Mouse (Mus musculus) left cerebral cortex, adult 11 months (tissue): ENCODE data around the gene G3bp2.
"Not testable (repeated sequence)": the region's sequence is repeated elsewhere in the genome, so short reads cannot be mapped to it uniquely, and the experiment has no call there.

Experiments
- DNase-seq: peaks from one replicate; pipeline ENCODE4 v3.0.0; 2022; ENCODE audit warnings: low spot score

Gene G3bp2

DNA sequence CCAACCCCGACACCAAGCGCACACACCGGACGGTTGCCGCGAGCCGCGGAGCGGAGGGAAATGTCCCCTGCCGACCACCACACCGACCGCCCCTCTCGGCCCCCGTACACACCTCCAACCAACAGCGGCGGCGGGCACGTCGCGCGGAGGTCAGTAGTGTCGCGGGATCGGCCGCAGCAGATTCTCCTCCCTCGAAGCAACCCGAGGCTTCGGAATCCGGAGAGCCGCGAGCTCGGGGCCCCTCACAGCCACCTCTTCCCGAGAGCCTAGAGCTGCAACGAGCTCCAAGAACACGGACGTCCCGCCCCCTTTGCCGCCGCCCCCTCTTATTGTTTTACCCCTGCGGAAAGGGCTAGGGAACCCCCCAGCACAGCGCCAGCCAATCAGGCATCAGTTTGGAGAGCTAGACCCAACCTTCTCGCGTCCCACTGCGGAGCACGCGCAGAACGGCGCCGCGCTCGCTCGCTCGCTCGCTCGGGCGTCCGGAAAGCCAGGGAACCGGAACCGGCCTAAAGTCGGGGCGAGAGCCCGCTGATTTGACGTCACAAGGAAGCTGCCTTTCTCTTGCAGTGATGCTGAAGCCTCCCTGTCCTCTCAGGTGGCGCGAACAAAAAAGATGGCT lies at the start of gene G3bp2:
Gene G3bp2 (minus strand): TSS at position 303 of the 622 bp plus-strand sequence.
- DNase-seq: peak; percentile 91

DNA sequence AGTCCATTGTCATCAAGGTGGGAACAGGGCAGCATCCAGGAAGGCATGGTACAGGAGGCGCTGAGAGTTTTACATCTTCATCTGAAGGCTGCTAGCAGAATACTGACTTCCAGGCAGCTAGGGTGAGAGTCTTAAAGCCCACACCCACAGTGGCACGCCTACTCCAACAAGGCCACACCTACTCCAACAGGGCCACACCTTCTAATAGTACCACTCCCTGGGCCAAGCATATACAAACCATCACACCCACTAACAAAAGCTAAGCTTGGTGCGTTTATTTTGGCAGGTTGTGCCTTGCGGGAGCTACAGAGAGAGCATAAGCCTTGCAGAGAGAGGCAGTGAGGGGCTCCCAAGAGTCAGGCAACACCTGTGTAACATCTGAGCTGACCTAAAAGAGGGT lies 49.5 kb upstream of the G3bp2 start:
- not testable (repeated sequence) for DNase-seq

DNA sequence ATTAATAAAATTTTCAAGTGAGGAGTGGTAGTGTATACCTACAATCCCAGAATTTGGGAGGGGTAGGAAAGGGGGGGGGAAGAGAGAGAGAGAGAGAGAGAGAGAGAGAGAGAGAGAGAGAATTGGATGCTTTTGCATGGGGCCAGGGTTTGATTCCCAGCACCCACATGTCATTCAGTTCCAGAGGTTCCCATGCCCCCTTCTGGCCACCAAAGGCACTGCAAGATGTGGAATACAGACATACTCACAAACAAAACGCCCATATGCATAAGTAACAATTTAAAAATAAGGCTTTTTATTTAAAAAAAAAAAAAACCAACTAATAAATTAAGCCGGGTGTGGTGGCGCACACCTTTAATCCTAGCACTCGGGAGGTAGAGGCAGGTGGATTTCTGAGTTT lies 48.6 kb upstream of the G3bp2 start:
- no peak for DNase-seq

DNA sequence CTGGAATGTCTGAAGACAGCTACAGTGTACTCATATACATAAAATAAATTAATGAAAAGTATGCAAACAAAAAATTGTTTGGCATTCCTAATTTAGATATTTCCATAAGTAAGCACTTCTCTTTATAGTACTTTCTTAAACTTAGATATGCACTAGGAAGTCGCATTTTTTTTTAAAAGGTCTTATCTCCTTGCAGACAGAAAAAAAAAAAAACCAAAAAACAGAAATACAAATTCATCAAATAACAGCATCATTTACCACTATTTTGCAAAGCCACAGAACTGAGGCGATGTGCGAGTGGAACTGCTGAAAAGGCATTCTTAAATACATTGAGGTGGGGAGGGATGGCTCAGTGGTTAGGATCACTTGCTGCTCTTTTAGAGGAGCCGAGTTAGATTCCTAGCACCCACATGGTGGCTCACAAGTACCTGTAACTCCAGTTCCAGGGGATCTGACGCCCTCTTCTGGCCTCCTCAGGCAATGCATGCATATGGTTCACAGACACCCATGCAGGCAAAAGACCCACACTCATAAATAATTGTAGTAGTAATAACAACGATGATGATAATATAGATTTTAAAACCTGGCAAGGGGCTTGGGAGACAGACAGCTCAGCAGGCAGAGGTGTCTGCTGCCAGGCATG lies 46.6 kb upstream of the G3bp2 start:
- DNase-seq: no peak

DNA sequence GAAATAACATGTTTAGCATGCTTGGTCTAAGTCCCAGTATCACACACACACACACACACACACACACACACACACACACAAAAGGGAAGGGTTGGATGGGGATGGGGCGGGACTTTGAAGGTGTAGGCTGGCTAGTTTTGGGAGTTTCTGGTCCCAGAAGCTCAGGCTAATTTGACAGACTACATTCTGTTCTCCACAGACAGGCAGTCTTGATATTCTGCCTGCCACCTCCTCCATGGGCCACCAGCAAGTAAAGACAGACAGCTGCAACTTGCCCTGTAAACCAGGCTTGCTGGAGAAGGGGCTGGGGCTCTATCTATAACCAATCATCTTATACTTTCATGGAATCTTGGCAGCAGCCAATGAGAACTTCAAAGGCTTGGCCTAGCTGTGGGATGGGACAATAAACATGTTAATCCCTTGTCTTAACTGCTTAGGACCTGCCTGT lies 45.8 kb upstream of the G3bp2 start:
- DNase-seq: no peak

DNA sequence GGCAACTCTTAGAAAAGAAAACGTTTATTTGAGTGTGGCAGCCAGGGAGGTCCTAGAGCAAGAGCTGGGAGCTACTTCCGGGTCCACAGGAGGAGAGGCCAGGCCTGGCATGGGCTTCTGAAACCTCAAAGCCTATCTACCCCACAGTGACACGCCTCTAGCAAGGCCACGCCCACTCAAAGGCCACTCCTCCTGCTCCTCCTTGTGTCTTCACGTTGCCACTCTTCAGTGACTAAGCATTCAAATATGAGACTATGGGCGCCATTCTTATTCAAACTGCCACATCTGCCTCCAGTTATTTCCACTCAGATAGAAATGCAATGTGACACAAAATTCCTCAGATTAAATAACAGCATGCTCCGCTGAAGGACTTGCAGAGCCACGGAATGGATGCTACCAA lies 45.1 kb upstream of the G3bp2 start:
- no peak for DNase-seq

DNA sequence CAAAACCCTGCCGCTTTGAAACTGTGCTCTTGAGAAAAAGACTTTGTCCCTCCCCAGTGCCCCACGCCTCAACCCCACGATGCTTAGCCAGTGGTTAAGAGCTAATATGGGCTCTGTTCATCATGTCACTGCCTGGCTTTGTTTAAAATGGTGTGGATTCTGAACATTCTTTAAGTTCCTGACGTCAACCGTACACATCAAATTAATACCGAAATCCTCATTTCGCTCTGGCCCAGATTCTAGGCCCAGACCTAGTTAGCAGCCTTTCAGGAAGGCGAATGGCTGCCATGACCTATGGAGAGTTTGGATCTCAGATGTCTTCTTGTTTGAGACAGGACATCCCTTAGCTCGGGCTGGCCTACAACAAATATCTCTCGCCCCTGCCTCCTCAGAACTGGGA lies 44.2 kb upstream of the G3bp2 start:
- DNase-seq: no peak

DNA sequence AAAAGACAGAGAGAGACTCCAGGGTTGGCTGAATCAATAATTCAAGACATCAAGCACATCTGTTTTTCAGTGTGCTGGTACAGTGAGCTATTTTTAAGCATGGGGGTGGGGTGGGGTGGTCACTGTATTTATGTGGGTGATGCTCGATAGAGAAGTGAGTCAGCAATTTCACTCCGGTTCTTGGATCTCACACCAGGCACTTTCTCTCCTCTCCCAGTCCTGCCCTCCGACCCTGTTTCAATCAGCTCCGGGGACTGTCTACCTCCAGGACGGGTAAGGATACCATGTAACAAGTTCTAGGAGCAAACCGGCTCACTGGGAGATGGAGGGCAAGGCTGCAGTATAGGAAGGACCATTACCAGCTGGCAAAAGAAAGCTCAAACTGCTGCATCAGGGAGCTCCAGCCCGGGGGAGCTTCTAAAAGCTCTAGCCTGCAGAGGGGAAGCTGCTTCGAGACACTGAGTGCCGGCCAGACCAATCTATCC lies 43.7 kb upstream of the G3bp2 start:
- no peak for DNase-seq

DNA sequence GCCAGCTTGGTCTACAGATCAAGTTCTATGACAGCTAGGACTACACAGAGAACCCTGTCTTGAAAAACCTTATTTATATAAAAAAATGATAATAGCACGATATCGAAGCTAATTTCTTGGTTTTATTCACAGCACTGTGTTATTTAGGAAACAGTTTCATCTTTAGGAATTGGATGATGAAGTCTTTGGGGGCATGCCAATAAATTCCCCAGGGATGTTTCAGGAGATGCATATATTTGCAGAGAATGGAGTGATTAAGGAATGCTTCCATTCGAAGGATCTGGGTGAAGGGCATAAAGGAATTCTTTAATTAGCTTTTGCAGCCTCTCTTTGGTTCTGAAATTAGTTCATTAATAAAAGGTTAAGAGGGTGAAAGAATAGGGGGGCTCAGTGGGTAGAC lies 41.9 kb upstream of the G3bp2 start:
- DNase-seq: no peak

DNA sequence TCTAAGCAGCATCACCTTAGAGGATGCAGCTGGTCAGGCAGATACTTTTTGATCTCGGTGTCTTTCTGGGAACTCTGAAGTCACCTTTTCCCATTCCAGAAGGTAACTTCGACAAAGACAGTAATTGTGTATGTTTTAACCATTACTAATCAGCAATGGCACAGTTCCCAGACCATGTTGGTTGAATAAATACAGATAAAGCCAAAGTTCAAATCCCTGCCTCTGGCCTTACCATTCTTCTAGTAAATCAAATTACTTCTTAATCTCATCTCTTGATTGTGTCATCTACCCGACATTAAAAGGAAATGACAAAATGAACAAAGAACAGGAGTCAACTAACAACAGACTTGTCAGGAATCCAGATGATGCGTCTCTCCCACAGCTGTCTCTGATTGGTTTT lies 38.1 kb upstream of the G3bp2 start:
- DNase-seq: no peak

DNA sequence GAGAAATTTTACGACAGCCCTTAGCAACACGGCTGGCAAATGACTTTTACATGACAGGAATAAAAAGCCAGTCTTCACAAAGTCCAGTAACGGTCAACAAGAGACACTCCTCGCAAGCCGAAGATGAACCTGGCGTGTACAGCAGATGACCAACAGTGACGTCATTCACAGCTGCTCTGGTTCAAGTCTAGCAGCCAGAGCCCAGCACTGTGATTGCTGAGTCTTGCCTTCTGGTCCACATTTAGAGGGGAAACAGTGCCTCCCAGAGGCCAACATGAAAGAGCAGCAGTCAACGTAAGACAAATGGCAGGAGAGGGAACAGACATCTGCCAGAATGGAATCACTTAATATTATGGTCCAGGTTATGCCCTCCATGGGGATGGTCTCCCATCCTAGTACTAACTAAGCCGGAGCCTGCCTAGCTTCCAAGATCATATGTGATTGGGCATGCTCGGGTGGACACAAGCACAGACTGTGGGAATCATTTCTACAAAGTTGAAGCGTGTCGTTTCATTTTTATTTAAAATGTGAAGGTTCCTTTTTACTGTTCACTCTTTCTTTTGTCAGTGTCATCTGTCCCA lies 34.4 kb upstream of the G3bp2 start:
- no peak for DNase-seq

DNA sequence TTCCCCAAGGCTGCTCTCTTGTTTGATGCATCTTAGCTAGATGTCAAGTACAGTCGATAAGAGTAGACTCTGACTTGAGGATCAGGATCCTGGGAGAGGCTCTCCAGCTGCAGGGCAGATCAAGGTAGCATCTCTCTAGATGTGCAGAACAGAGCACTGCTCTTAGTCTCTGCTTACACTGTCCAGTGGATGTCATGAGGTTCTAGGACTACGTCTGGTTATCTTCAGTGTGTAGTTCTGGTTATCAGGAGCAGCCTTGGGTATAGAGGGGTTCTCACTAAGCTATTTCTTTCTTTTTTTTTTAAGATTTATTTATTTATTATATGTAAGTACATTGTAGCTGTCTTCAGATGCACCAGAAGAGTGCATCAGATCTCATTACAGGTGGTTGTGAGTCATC lies 31.4 kb upstream of the G3bp2 start:
- DNase-seq: no peak

DNA sequence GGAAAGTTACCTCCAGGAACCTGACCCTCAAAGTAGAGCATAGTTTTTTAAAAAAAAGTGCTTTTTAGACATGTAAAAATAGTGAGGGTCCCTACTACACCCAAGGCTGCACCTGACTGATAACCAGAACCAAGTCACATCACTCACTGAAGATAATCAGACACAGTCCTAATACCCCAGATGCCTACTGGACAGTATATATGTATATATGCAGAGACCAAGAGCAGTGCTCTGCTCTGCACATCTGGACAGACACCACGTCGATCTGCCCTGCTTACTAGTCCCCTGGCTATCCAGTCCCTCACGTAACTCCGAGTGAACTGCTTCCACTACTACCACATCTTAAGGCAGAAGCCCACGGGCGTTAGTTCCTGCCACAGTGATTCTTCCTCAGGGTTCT lies 30.7 kb upstream of the G3bp2 start:
- no peak for DNase-seq

DNA sequence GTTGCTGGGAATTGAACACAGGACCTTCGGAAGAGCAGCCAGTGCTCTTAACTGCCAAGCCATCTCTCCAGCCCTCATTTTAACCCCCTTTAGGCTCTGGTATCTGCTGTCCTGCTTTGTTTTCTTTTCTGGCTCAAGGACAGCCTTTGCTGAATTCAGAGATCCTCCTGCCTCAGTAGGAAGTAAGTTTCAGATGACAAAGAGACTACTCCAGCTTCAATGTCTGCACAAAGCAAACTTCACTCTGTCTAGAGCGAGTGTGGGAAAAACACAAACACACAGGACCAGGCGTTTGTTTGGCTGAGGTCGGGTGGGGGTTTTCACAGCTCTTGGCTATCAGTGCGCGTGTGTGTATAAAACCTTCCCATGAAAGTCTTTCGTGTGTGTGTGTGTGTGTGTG lies 30.0 kb upstream of the G3bp2 start:
- DNase-seq: no peak

DNA sequence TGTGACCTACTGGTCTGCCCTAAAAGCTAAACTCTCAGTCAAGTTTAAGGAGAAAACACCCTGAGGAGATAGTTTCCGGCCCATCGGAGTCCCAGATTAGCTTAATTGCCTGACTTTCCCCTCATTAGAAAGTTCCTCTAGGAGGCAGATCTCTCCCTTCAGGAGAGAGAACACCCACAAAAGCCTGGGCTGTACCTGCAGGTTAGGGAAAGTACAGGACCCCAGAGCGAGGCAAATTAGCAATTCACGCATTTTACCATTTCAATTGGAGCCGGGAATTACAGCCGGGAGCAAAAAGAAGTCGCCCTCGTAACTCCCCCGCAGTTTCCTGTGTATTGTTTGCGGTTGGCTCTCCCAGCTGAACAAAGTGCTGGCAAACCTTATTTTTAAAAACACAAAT lies 29.1 kb upstream of the G3bp2 start:
- DNase-seq: no peak

DNA sequence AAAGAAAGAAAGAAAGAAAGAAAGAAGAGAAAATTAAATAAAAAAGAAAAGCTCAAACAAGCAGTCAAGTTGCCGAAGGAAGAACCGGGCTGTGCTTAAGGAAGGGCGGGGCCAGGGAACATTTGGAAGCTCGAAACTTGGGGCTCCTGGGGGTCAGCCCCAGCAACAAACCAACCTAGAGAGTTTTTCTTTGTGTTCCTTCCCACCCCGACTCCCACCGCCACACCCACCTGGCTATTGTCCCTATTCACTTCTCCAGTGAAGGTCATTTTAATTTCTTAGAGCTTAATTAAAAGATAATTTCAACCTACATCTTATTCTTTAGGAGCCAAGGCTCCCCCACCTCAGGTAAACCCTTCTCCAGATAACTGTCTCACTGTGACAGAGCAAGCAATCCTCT lies 28.7 kb upstream of the G3bp2 start:
- no peak for DNase-seq

DNA sequence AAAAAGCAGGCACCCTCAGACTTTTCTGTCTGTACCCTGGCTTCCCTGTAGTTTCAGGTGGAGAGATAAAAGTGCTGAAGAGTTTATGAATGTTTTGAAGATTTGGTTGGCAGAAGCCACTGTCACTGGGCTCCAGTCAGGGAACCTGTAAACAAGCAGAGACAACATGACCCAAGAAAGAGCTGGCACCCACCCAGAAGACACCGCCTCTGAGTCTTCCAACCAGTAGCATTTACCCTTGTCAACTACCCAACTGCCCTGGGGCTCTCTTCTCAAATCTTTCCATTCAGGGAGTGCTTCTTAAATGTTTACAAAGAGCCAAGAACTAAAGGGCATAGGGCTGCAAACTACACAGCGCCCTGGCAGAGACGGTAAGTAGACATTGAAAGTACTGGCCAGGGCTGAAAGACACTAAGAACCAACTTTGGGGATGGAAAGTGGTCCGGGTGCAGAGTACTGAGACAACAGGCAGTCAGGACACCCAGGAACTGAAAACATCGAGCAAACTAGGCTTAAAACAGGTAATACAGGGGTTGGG lies 27.4 kb upstream of the G3bp2 start:
- DNase-seq: no peak

DNA sequence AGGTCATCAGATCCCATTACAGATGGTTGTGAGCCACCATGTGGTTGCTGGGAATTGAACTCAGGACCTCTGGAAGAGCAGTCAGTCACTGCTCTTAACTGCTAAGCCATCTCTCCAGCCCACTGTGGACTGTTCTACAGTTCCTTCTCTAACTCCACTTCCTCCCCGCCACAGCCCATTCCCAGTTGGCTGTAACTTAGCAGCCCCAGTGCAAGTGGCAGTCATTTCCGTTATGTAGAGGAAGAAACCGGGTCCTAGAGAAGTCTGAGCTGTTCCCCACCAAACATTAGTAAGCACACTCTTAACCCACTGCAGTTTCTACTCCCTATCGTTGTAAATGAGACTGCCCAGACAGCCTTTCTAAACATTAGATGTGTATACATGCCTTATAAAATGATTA lies 23.8 kb upstream of the G3bp2 start:
- DNase-seq: no peak

DNA sequence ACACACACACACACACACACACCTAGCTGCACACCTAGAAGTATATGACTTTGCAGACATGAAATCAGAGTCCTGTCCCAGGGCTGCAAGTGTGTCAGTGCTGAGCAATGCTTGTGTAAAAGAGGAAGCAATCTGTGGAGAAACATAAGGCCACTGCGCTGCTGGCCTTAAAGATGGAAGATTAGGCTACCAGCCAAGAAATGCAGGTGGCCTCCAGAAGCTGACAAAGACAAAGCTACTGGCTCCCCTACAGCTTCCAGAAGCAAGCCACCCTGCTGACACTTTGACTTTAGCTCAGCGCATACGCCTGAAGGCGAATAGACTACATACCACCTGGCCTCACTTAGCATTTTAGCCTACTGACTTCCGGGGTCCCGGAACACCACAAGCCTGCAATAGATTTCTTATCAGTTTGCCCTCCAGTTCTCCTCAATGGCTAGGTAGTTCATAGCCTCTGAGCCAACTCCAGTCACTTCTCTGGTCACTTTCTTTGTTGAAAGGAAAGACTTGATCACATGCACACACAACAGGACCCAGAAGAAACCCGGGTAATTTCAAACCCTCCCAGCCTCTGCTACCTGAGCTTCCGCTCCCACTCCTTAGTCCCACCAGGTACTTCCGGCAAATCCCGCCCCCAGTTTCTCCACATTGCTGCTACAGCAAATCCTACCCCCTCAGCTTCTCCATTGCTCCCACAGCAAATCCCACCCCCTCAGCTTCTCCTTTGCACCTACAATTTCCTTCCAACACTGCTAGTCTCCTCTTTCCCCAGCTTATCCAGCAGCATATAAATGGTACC lies 23.0 kb upstream of the G3bp2 start:
- DNase-seq: no peak

DNA sequence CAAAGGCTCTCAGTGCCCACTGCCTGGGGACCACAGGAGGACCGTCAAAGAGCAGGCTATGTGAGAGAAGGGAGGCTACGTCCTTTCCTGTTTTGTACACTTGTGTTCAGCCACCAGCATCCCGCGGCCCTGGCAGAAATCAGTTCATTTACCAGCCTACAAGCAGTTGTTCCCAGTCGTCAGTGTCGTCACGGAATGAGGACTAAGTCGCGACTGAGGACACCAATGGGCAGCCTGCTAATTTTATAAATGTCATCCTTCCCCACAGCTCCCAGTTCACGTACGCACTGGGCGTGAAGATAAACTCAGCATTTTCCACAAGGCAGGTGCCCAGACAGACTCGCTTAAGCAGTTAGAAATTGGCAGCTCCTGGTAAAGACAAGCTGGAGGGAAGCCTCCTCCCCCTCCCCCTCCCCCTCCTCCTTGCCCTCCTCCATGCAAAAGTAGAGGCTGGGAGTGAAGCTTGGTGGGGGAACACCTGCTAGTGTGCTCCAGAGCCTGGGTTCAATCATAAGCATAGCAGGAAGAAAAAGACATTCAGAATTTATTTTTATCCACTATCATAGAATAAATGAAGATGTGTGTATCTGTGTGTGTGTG lies 20.4 kb upstream of the G3bp2 start:
- DNase-seq: no peak

DNA sequence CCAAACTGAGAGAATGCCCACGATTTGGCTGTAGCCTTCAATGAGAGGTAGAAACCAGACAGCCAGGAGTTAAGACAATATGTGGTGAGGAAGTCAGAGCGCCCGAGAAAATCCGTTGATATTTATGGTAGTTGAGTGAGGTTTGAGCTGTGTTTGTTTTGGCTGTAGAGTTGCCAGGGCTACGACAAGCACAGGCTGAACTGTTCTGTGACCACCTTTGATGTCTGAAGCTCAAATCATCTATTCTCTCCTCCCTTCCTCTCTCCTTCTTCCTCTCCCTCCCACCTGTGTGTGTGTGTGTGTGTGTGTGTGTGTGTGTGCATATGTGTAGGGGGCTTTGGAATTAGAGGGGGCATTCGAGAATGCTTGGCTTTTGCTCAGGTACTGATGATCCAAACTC lies 19.5 kb upstream of the G3bp2 start:
- DNase-seq: no peak

DNA sequence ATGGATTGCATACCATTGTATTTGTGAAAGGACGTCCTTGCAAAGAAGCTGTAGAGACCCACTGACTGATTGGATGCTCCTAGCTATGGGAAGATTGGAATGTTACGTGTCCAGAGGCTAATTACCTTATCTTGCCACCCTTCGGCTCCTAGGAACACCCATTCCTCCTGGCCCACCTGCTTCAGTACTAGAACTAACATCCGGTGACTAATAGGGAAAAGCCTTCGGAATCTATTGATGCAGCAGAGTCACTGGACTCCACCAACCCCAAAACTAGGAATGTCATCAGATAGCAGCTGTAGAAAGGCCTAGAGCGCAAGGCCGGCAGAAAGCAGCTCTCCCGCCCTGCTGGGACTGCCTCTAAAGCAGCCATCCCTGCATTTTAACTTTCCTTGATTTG lies 18.1 kb upstream of the G3bp2 start:
- no peak for DNase-seq
